20 mouse cellular contexts compared by ENCODE assay signal in the genomic region with DNA sequence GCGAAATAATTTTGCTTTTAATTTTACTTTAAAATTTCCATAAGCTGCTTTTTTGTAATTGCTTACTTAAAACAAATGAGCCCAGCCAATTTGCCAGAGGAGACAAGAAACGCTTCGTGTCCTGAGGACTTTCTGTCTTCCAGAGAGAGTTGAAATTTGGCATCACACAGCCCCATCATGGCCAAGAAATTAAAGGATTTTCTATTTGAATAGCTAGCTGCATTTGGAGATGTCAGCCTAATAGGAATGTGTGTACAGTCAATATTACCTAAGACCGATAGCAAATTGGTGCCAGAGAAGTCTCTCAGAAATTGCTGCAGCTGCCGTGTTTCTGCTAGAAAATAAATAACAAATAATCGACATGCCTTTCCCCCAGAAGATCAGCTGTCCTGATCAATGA.
A peak's percentile ranks its signal among the peaks of the same experiment; 100 is the strongest.
DNase-seq lines count a peak whose midpoint lies in the region; ATAC-seq and TF ChIP-seq lines count a peak whose summit lies in the region.
"Had no signal": no experiment of that assay in that cellular context is flagged by ENCODE, and none has a peak within 500 bp of the region (broad histone marks: within the 10 kb centered on the region; RNA-seq: fewer than 3 reads in every experiment).

No protein-coding gene starts in this region.

- H3K27ac ChIP-seq in forebrain, embryonic 14.5 days (ENCODE audit: low read depth, low read length) = no peak overlapping the region
- H3K27ac ChIP-seq in forebrain, embryonic 12.5 days = no peak overlapping the region
- H3K27ac ChIP-seq in hindbrain, postnatal 0 days = no peak overlapping the region
- no peak overlapping the region for H3K27ac ChIP-seq in hindbrain, embryonic 12.5 days
- no peak overlapping the region for H3K27ac ChIP-seq in midbrain, embryonic 14.5 days (replicated peaks; ENCODE audit: low read depth, low read length)
- no peak overlapping the region for H3K27ac ChIP-seq in midbrain, embryonic 10.5 days (replicated peaks)
- H3K27ac ChIP-seq: embryonic facial prominence, embryonic 13.5 days; gastrocnemius, adult 2 months; hindbrain, embryonic 10.5 days; hindbrain, embryonic 15.5 days had no signal

- 66% methylated on average over 6 of the region's 6 CpGs for WGBS in forebrain, embryonic 14.5 days
- 89% methylated on average over 6 of the region's 6 CpGs for WGBS in forebrain, embryonic 12.5 days
- WGBS in hindbrain, postnatal 0 days = 57% methylated on average over 6 of the region's 6 CpGs
- WGBS in hindbrain, embryonic 12.5 days = 88% methylated on average over 6 of the region's 6 CpGs
- WGBS in midbrain, embryonic 14.5 days = 77% methylated on average over 6 of the region's 6 CpGs
- 90% methylated on average over 6 of the region's 6 CpGs for WGBS in midbrain, embryonic 10.5 days

- H3K4me3 ChIP-seq in forebrain, embryonic 14.5 days (ENCODE audit: low read depth, low read length) = no peak overlapping the region
- no peak overlapping the region for H3K4me3 ChIP-seq in forebrain, embryonic 12.5 days (replicated peaks)
- H3K4me3 ChIP-seq in hindbrain, postnatal 0 days (ENCODE audit: low read length) = no peak overlapping the region
- H3K4me3 ChIP-seq in hindbrain, embryonic 12.5 days = no peak overlapping the region
- no peak overlapping the region for H3K4me3 ChIP-seq in midbrain, embryonic 14.5 days (replicated peaks; ENCODE audit: low read depth, low read length)
- H3K4me3 ChIP-seq in midbrain, embryonic 10.5 days = no peak overlapping the region
- H3K4me3 ChIP-seq: embryonic facial prominence, embryonic 13.5 days; gastrocnemius, adult 2 months; heart, embryonic 12.5 days; hindbrain, embryonic 10.5 days; hindbrain, embryonic 15.5 days had no signal

- peaks cover 2% of the 10 kb centered on the region; the same call in 1 of the 2 replicates for H3K4me1 ChIP-seq in forebrain, embryonic 14.5 days (ENCODE audit: control insufficient read depth, insufficient read depth, low read length)
- no peaks in the 10 kb centered on the region for H3K4me1 ChIP-seq in forebrain, embryonic 12.5 days
- no peaks in the 10 kb centered on the region for H3K4me1 ChIP-seq in hindbrain, postnatal 0 days (ENCODE audit: insufficient read depth, low read length)
- no peaks in the 10 kb centered on the region for H3K4me1 ChIP-seq in hindbrain, embryonic 12.5 days
- H3K4me1 ChIP-seq in midbrain, embryonic 14.5 days (ENCODE audit: control insufficient read depth, insufficient read depth, low read length) = no peaks in the 10 kb centered on the region
- no peaks in the 10 kb centered on the region for H3K4me1 ChIP-seq in midbrain, embryonic 10.5 days
- H3K4me1 ChIP-seq: embryonic facial prominence, embryonic 13.5 days; heart, embryonic 12.5 days; hindbrain, embryonic 15.5 days had no signal

- peak; percentile 31 for DNase-seq in forebrain, embryonic 14.5 days (ENCODE audit: low spot score)
- DNase-seq in hindbrain, postnatal 0 days (ENCODE audit: low spot score) = peak; percentile 20
- DNase-seq in midbrain, embryonic 14.5 days = peak; percentile 19
- DNase-seq in midbrain, embryonic 10.5 days (ENCODE audit: low spot score) = no peak
- DNase-seq in brain, embryonic 14.5 days (ENCODE audit: low read depth) = peak; percentile 64
- DNase-seq: adrenal gland, adult 8-10 months; adrenal gland, postnatal 36 days; cerebellum, adult 11-12 months; cerebellum, adult 9-11 months; gastrocnemius, adult 2 months; gastrocnemius, postnatal 25 days had no signal

- no peak for TF ChIP-seq POLR2A in brain, embryonic 14.5 days (IDR thresholded peaks at IDR 0.05; ENCODE audit: borderline replicate concordance, extremely low read depth, insufficient read depth, insufficient read length, poor library complexity, severe bottlenecking)

- H3K9ac ChIP-seq in forebrain, embryonic 14.5 days (ENCODE audit: low read length) = no peak overlapping the region
- no peak overlapping the region for H3K9ac ChIP-seq in forebrain, embryonic 12.5 days
- no peak overlapping the region for H3K9ac ChIP-seq in hindbrain, postnatal 0 days (replicated peaks; ENCODE audit: low read length)
- no peak overlapping the region for H3K9ac ChIP-seq in hindbrain, embryonic 12.5 days
- H3K9ac ChIP-seq in midbrain, embryonic 14.5 days (replicated peaks; ENCODE audit: low read length) = no peak overlapping the region
- H3K9ac ChIP-seq: embryonic facial prominence, embryonic 13.5 days; heart, embryonic 12.5 days; hindbrain, embryonic 15.5 days had no signal

- H3K9me3 ChIP-seq in forebrain, embryonic 14.5 days (replicated peaks; ENCODE audit: control insufficient read depth, low read length) = no peaks in the 10 kb centered on the region
- no peaks in the 10 kb centered on the region for H3K9me3 ChIP-seq in forebrain, embryonic 12.5 days
- no peaks in the 10 kb centered on the region for H3K9me3 ChIP-seq in hindbrain, postnatal 0 days (ENCODE audit: low read length)
- H3K9me3 ChIP-seq in hindbrain, embryonic 12.5 days (replicated peaks) = no peaks in the 10 kb centered on the region
- no peaks in the 10 kb centered on the region for H3K9me3 ChIP-seq in midbrain, embryonic 14.5 days (ENCODE audit: control insufficient read depth, low read length)
- H3K9me3 ChIP-seq in midbrain, embryonic 10.5 days (replicated peaks) = no peaks in the 10 kb centered on the region
- H3K9me3 ChIP-seq: embryonic facial prominence, embryonic 13.5 days; heart, embryonic 12.5 days; hindbrain, embryonic 10.5 days; hindbrain, embryonic 15.5 days had no signal

- TF ChIP-seq CTCF in hindbrain, postnatal 0 days (IDR thresholded peaks at IDR 0.05; ENCODE audit: low read depth) = no peak
- no peak for TF ChIP-seq CTCF in brain, embryonic 14.5 days (IDR thresholded peaks at IDR 0.05; ENCODE audit: borderline replicate concordance, extremely low read depth, insufficient read depth, insufficient read length)

- H3K4me2 ChIP-seq in forebrain, embryonic 14.5 days (ENCODE audit: low read length) = no peak overlapping the region
- H3K4me2 ChIP-seq in forebrain, embryonic 12.5 days = no peak overlapping the region
- no peak overlapping the region for H3K4me2 ChIP-seq in hindbrain, postnatal 0 days (ENCODE audit: low read depth, low read length)
- no peak overlapping the region for H3K4me2 ChIP-seq in hindbrain, embryonic 12.5 days (replicated peaks)
- H3K4me2 ChIP-seq in midbrain, embryonic 14.5 days (ENCODE audit: low read length) = no peak overlapping the region
- H3K4me2 ChIP-seq: embryonic facial prominence, embryonic 13.5 days; heart, embryonic 12.5 days; hindbrain, embryonic 15.5 days had no signal

- no peaks in the 10 kb centered on the region for H3K36me3 ChIP-seq in forebrain, embryonic 14.5 days (ENCODE audit: control insufficient read depth, insufficient read depth, low read length)
- no peaks in the 10 kb centered on the region for H3K36me3 ChIP-seq in forebrain, embryonic 12.5 days (replicated peaks)
- no peaks in the 10 kb centered on the region for H3K36me3 ChIP-seq in hindbrain, postnatal 0 days (ENCODE audit: insufficient read depth, low read length)
- no peaks in the 10 kb centered on the region for H3K36me3 ChIP-seq in hindbrain, embryonic 12.5 days
- no peaks in the 10 kb centered on the region for H3K36me3 ChIP-seq in midbrain, embryonic 14.5 days (ENCODE audit: control insufficient read depth, insufficient read depth, low read length)
- H3K36me3 ChIP-seq in midbrain, embryonic 10.5 days = no peaks in the 10 kb centered on the region
- H3K36me3 ChIP-seq: embryonic facial prominence, embryonic 13.5 days; heart, embryonic 12.5 days; hindbrain, embryonic 10.5 days; hindbrain, embryonic 15.5 days had no signal

- ATAC-seq in forebrain, embryonic 14.5 days = no peak
- no peak for ATAC-seq in forebrain, embryonic 12.5 days (ENCODE audit: low FRiP score)
- no peak for ATAC-seq in hindbrain, postnatal 0 days
- ATAC-seq in hindbrain, embryonic 12.5 days (ENCODE audit: low FRiP score) = no peak
- ATAC-seq in midbrain, embryonic 14.5 days (ENCODE audit: low FRiP score, low TSS enrichment) = no peak
- no peak for ATAC-seq in megakaryocyte, adult 5-6 weeks (ENCODE audit: poor library complexity, severe bottlenecking)
- ATAC-seq: inflammation-experienced regulatory T-cells, adult 6 months; intestine, postnatal 0 days had no signal

- no peaks in the 10 kb centered on the region for H3K27me3 ChIP-seq in forebrain, embryonic 14.5 days (replicated peaks; ENCODE audit: control insufficient read depth, insufficient read depth, low read length)
- H3K27me3 ChIP-seq in forebrain, embryonic 12.5 days = no peaks in the 10 kb centered on the region
- no peaks in the 10 kb centered on the region for H3K27me3 ChIP-seq in hindbrain, postnatal 0 days (ENCODE audit: insufficient read depth, low read length)
- H3K27me3 ChIP-seq in hindbrain, embryonic 12.5 days = no peaks in the 10 kb centered on the region
- no peaks in the 10 kb centered on the region for H3K27me3 ChIP-seq in midbrain, embryonic 14.5 days (ENCODE audit: control insufficient read depth, insufficient read depth, low read length)
- no peaks in the 10 kb centered on the region for H3K27me3 ChIP-seq in midbrain, embryonic 10.5 days (ENCODE audit: low read depth, poor library complexity, severe bottlenecking)
- H3K27me3 ChIP-seq: embryonic facial prominence, embryonic 13.5 days; heart, embryonic 12.5 days; hindbrain, embryonic 15.5 days had no signal
